Mouse (Mus musculus) liver, embryonic 13.5 days (tissue): Measurements from ENCODE around the gene Mast4. TPM values are rescaled to one million over a fixed set of nuclear protein-coding genes. Genes with fewer than 3 reads are reported as not detected.

ENCODE experiments used
- ATAC-seq: fragments of 200-750 bp; cut with Nextera tagmentation; 2 replicates; pipeline ENCODE4 v1.8.0; 2017; ENCODE audit warnings: low read depth, mild to moderate bottlenecking, moderate number of reproducible peaks, moderate library complexity
- DNase-seq: peaks from one replicate; pipeline ENCODE4 v3.0.0; 2022
- H3K27ac ChIP-seq: fragments of 300-500 bp; sonication (generic); 2 replicates; pipeline ENCODE4 v1.5.1; 2015; ENCODE audit warnings: moderate library complexity, mild to moderate bottlenecking, inconsistent platforms
- H3K27me3 ChIP-seq: fragments of 300-500 bp; sonication (generic); 2 replicates; pipeline ENCODE4 v1.6.1; 2015; ENCODE audit warnings: mild to moderate bottlenecking, inconsistent platforms
- H3K36me3 ChIP-seq: fragments of 300-500 bp; sonication (generic); 2 replicates; pipeline ENCODE4 v1.6.1; 2015; ENCODE audit warnings: mild to moderate bottlenecking, inconsistent platforms
- H3K4me1 ChIP-seq: fragments of 300-500 bp; sonication (generic); replicated peaks from 2 replicates; pipeline ENCODE4 v1.6.1; 2015; ENCODE audit warnings: inconsistent platforms
- H3K4me2 ChIP-seq: fragments of 300-500 bp; sonication (generic); 2 replicates; pipeline ENCODE4 v1.6.1; 2015; ENCODE audit warnings: inconsistent platforms, mild to moderate bottlenecking, moderate library complexity
- H3K4me3 ChIP-seq: fragments of 300-500 bp; sonication (generic); replicated peaks from 2 replicates; pipeline ENCODE4 v1.5.1; 2015; ENCODE audit warnings: mild to moderate bottlenecking, inconsistent platforms
- H3K9ac ChIP-seq: fragments of 300-500 bp; sonication (generic); 2 replicates; pipeline ENCODE4 v1.6.1; 2015; ENCODE audit warnings: mild to moderate bottlenecking, inconsistent platforms
- H3K9me3 ChIP-seq: fragments of 300-500 bp; sonication (generic); replicated peaks from 2 replicates; pipeline ENCODE4 v1.6.1; 2016; ENCODE audit warnings: inconsistent platforms
- WGBS: fragments of 180-500 bp; shearing (Covaris S2); methylation state at CpG from one replicate; pipeline ENCODE4 v1.1.7; 2015; ENCODE audit not compliant: insufficient replicate concordance; 5-methylcytosine and 5-hydroxymethylcytosine counted together
- polyA plus RNA-seq: library from polyadenylated mRNA; unstranded; fragments of >200 nt; fragmentation: Nextera tagmentation; extraction: Ambion mirVana; gene quantifications from 2 replicates; pipeline ENCODE4 v1.2.1, GENCODE M21; 2015

Gene Mast4
- polyA plus RNA-seq, 1 experiment from 2014 or later: 3.3 TPM

- Histone ChIP-seq H3K9me3 (no peaks in the 10 kb centered on the region), H3K9ac (no peak overlapping the region), H3K4me1 (no peaks in the 10 kb centered on the region), H3K4me3 (no peak overlapping the region), H3K36me3 (no peaks in the 10 kb centered on the region), H3K27me3 (no peaks in the 10 kb centered on the region), H3K27ac (no peak overlapping the region), H3K4me2 (no peak overlapping the region)
- DNase-seq: no peak
- 75% methylated on average over 11 of the region's 11 CpGs for WGBS
- ATAC-seq: no peak
Measured at GRCm38 (mm10) chr13:102991928-102992327, 342.4 kb downstream of the Mast4 start.

GRCm38 (mm10) chr13:102991196-102991595 lies 343.1 kb downstream of the Mast4 start:
- H3K27me3 ChIP-seq: no peaks in the 10 kb centered on the region
- H3K4me3 ChIP-seq: no peak overlapping the region
- 71% methylated on average over 7 of the region's 7 CpGs for WGBS
- no peak for DNase-seq
- no peaks in the 10 kb centered on the region for H3K4me1 ChIP-seq
- no peaks in the 10 kb centered on the region for H3K36me3 ChIP-seq
- no peak overlapping the region for H3K4me2 ChIP-seq
- H3K27ac ChIP-seq: no peak overlapping the region
- H3K9ac ChIP-seq: no peak overlapping the region
- ATAC-seq: no peak
- H3K9me3 ChIP-seq: no peaks in the 10 kb centered on the region

- ATAC-seq (no peak), DNase-seq (no peak)
- Histone ChIP-seq H3K9ac (no peak overlapping the region), H3K9me3 (no peaks in the 10 kb centered on the region), H3K36me3 (no peaks in the 10 kb centered on the region), H3K4me2 (no peak overlapping the region), H3K4me3 (no peak overlapping the region), H3K4me1 (no peaks in the 10 kb centered on the region), H3K27me3 (no peaks in the 10 kb centered on the region), H3K27ac (no peak overlapping the region)
- 74% methylated on average over 1 of the region's 1 CpGs for WGBS
Measured at GRCm38 (mm10) chr13:102990085-102990484, 344.2 kb downstream of the Mast4 start.

GRCm38 (mm10) chr13:102989616-102990015 lies 344.7 kb downstream of the Mast4 start:
- Histone ChIP-seq H3K9me3 (no peaks in the 10 kb centered on the region), H3K4me1 (no peaks in the 10 kb centered on the region), H3K4me3 (no peak overlapping the region), H3K27me3 (no peaks in the 10 kb centered on the region), H3K9ac (no peak overlapping the region), H3K4me2 (no peak overlapping the region), H3K27ac (no peak overlapping the region), H3K36me3 (no peaks in the 10 kb centered on the region)
- no peak for ATAC-seq
- 78% methylated on average over 11 of the region's 11 CpGs for WGBS
- DNase-seq: no peak

- no peak overlapping the region for H3K4me2 ChIP-seq
- no peak overlapping the region for H3K27ac ChIP-seq
- H3K9ac ChIP-seq: no peak overlapping the region
- no peaks in the 10 kb centered on the region for H3K27me3 ChIP-seq
- H3K4me3 ChIP-seq: no peak overlapping the region
- H3K4me1 ChIP-seq: no peaks in the 10 kb centered on the region
- ATAC-seq (no peak), DNase-seq (no peak)
- peaks cover 5% of the 10 kb centered on the region; the same call in 1 of the 2 replicates for H3K9me3 ChIP-seq
- no peaks in the 10 kb centered on the region for H3K36me3 ChIP-seq
- 82% methylated on average over 4 of the region's 4 CpGs for WGBS
Measured at GRCm38 (mm10) chr13:102988976-102989375, 345.3 kb downstream of the Mast4 start.

GRCm38 (mm10) chr13:102988251-102988895 lies 345.9 kb downstream of the Mast4 start:
- H3K9me3 ChIP-seq: peaks cover 5% of the 10 kb centered on the region; the same call in 1 of the 2 replicates
- no peak overlapping the region for H3K9ac ChIP-seq
- H3K36me3 ChIP-seq: no peaks in the 10 kb centered on the region
- H3K27me3 ChIP-seq: no peaks in the 10 kb centered on the region
- WGBS: 75% methylated on average over 11 of the region's 11 CpGs
- no peaks in the 10 kb centered on the region for H3K4me1 ChIP-seq
- no peak overlapping the region for H3K27ac ChIP-seq
- no peak for ATAC-seq
- DNase-seq: no peak
- no peak overlapping the region for H3K4me2 ChIP-seq
- no peak overlapping the region for H3K4me3 ChIP-seq

GRCm38 (mm10) chr13:102984550-102984949 lies 349.7 kb downstream of the Mast4 start:
- H3K4me3 ChIP-seq: no peak overlapping the region
- H3K27me3 ChIP-seq: no peaks in the 10 kb centered on the region
- no peak overlapping the region for H3K4me2 ChIP-seq
- H3K9me3 ChIP-seq: peaks cover 8% of the 10 kb centered on the region; the same call in 1 of the 2 replicates
- H3K4me1 ChIP-seq: no peaks in the 10 kb centered on the region
- no peak overlapping the region for H3K9ac ChIP-seq
- DNase-seq (no peak), ATAC-seq (no peak)
- WGBS: 76% methylated on average over 4 of the region's 4 CpGs
- no peak overlapping the region for H3K27ac ChIP-seq
- H3K36me3 ChIP-seq: no peaks in the 10 kb centered on the region

GRCm38 (mm10) chr13:102973853-102974252 lies 360.4 kb downstream of the Mast4 start:
- Histone ChIP-seq H3K36me3 (no peaks in the 10 kb centered on the region), H3K4me1 (no peaks in the 10 kb centered on the region), H3K4me2 (no peak overlapping the region), H3K9ac (no peak overlapping the region), H3K9me3 (no peaks in the 10 kb centered on the region), H3K4me3 (no peak overlapping the region), H3K27ac (no peak overlapping the region), H3K27me3 (no peaks in the 10 kb centered on the region)
- ATAC-seq: no peak
- no peak for DNase-seq
- 42% methylated on average over 5 of the region's 5 CpGs for WGBS

- no peaks in the 10 kb centered on the region for H3K9me3 ChIP-seq
- H3K27me3 ChIP-seq: no peaks in the 10 kb centered on the region
- DNase-seq (no peak), ATAC-seq (no peak)
- WGBS: 83% methylated on average over 6 of the region's 6 CpGs
- H3K4me1 ChIP-seq: no peaks in the 10 kb centered on the region
- no peaks in the 10 kb centered on the region for H3K36me3 ChIP-seq
- no peak overlapping the region for H3K4me3 ChIP-seq
- H3K9ac ChIP-seq: no peak overlapping the region
- no peak overlapping the region for H3K27ac ChIP-seq
- H3K4me2 ChIP-seq: no peak overlapping the region
Measured at GRCm38 (mm10) chr13:102963471-102963870, 370.8 kb downstream of the Mast4 start.

GRCm38 (mm10) chr13:102958273-102959270 lies 375.7 kb downstream of the Mast4 start:
- no peak overlapping the region for H3K27ac ChIP-seq
- no peaks in the 10 kb centered on the region for H3K9me3 ChIP-seq
- 0 out of 2 replicates have a peak overlapping the region, but pooled peaks have one; percentile 8 for H3K4me2 ChIP-seq
- H3K36me3 ChIP-seq: no peaks in the 10 kb centered on the region
- H3K4me1 ChIP-seq: no peaks in the 10 kb centered on the region
- H3K4me3 ChIP-seq: no peak overlapping the region
- ATAC-seq (no peak), DNase-seq (no peak)
- WGBS: 54% methylated on average over 19 of the region's 19 CpGs
- H3K27me3 ChIP-seq: no peaks in the 10 kb centered on the region
- no peak overlapping the region for H3K9ac ChIP-seq

GRCm38 (mm10) chr13:102957508-102958272 lies 376.6 kb downstream of the Mast4 start:
- Histone ChIP-seq H3K4me3 (no peak overlapping the region), H3K27me3 (no peaks in the 10 kb centered on the region), H3K4me2 (0 out of 2 replicates have a peak overlapping the region, but pooled peaks have one; percentile 8), H3K27ac (no peak overlapping the region), H3K4me1 (no peaks in the 10 kb centered on the region), H3K36me3 (no peaks in the 10 kb centered on the region), H3K9me3 (no peaks in the 10 kb centered on the region), H3K9ac (no peak overlapping the region)
- DNase-seq (no peak), ATAC-seq (no peak)
- 34% methylated on average over 15 of the region's 15 CpGs for WGBS
